Mouse (Mus musculus) stomach, postnatal 0 days (tissue): ENCODE data around the gene Tns4.

Source experiments
- CTCF ChIP-seq: IDR thresholded peaks from 2 replicates; pipeline ENCODE4 v1.5.1; 2016; ENCODE audit warnings: antibody characterized with exemption, low read depth, mild to moderate bottlenecking, moderate library complexity
- EP300 ChIP-seq: optimal IDR thresholded peaks from 2 replicates; pipeline ENCODE3; 2016; ENCODE audit warnings: antibody characterized with exemption

- TF ChIP-seq CTCF = no peak
- no peak for TF ChIP-seq EP300
Observed at GRCm38 (mm10) chr11:99076744-99077319, 12.3 kb downstream of the Tns4 start.
